Mouse (Mus musculus) adrenal gland, postnatal 10 days (tissue): ENCODE results near the gene Pbp2. TPM values are rescaled to one million over a fixed set of nuclear protein-coding genes. Genes with fewer than 3 reads are reported as not detected.

Experiments
- total RNA-seq, 2 experiments: library from RNA; stranded (reverse); gene quantifications; 2 replicates each; pipeline ENCODE4 v1.2.3; 2021

Gene Pbp2
- total RNA-seq, 2 experiments from 2014 or later, result not detected

Other genes starting within 250 kb of the Pbp2 start
- gene Gprc5a, start 244.8 kb downstream of the Pbp2 start, total RNA-seq, result 1 to 10 TPM; 1.1 to 2.1 TPM
- gene Gprc5d, start 192.1 kb downstream of the Pbp2 start, total RNA-seq, result not detected
- gene Fam234b, start 112.4 kb downstream of the Pbp2 start, total RNA-seq, result 10 to 100 TPM; 25.9 to 29.4 TPM
- 10 to 100 TPM; 47.4 to 58.4 TPM for gene Hebp1, start 112.4 kb downstream of the Pbp2 start, total RNA-seq
- gene Gsg1, start 56.1 kb downstream of the Pbp2 start, total RNA-seq, result not detected
- gene Emp1, start 52.1 kb upstream of the Pbp2 start, total RNA-seq, result 10 to 100 TPM; 89.8 to 92.9 TPM